Mouse (Mus musculus): ENCODE data around the gene Efhc2.

Gene Efhc2

GRCm38 (mm10) chrX:17319126-17319583 is at the start of gene Efhc2:
TSS of gene Efhc2 (minus strand) at chrX:17319368.
- in situ Hi-C loops (cut with MboI; ENCODE audit: unreplicated experiment in 2 of 2), result no loop called here

- in situ Hi-C loops (cut with MboI; ENCODE audit: unreplicated experiment in 2 of 2), result no loop called here
Observed at GRCm38 (mm10) chrX:17365114-17365513, 45.9 kb upstream of the Efhc2 start.

GRCm38 (mm10) chrX:17300349-17300880 is 18.8 kb downstream of the Efhc2 start:
- in situ Hi-C loops (cut with MboI; ENCODE audit: unreplicated experiment in 2 of 2), result no loop called here

- in situ Hi-C loops (cut with MboI; ENCODE audit: unreplicated experiment in 2 of 2), result no loop called here
Observed at GRCm38 (mm10) chrX:17283899-17284298, 35.3 kb downstream of the Efhc2 start.

GRCm38 (mm10) chrX:17225141-17225540 is 94.0 kb downstream of the Efhc2 start:
- in situ Hi-C loops (cut with MboI; ENCODE audit: unreplicated experiment in 2 of 2), result no loop called here

- in situ Hi-C loops (cut with MboI; ENCODE audit: unreplicated experiment in 2 of 2), result no loop called here
Observed at GRCm38 (mm10) chrX:17217451-17217850, 101.7 kb downstream of the Efhc2 start.

GRCm38 (mm10) chrX:17213515-17213914 is 105.7 kb downstream of the Efhc2 start:
- in situ Hi-C loops (cut with MboI; ENCODE audit: unreplicated experiment in 2 of 2), result no loop called here

GRCm38 (mm10) chrX:17175748-17176147 is 143.4 kb downstream of the Efhc2 start:
- in situ Hi-C loops (cut with MboI; ENCODE audit: unreplicated experiment in 2 of 2), result no loop called here

- in situ Hi-C loops (cut with MboI; ENCODE audit: unreplicated experiment in 2 of 2), result no loop called here
Observed at GRCm38 (mm10) chrX:17165638-17166037, 153.5 kb downstream of the Efhc2 start.
